Mouse (Mus musculus): ENCODE data around the gene Cntf.

GRCm38 (mm10) chr19:12719189-12719588 lies 46.2 kb downstream of the Cntf start:
- TF ChIP-seq CTCF (IDR thresholded peaks at IDR 0.05; ENCODE audit: borderline replicate concordance, control insufficient read depth, extremely low read depth, insufficient read depth, low read length, poor library complexity) (no peak), POLR2A (IDR thresholded peaks at IDR 0.05; ENCODE audit: control insufficient read depth, extremely low read depth, insufficient read depth, low read length, poor library complexity) (no peak)

Measured in thymus, adult 2 months (tissue).